Mouse (Mus musculus): ENCODE results near the gene Alg11.

- no peak for TF ChIP-seq CTCF (IDR thresholded peaks at IDR 0.05; ENCODE audit: insufficient read depth, low read depth, low read length)
- TF ChIP-seq POLR2A (IDR thresholded peaks at IDR 0.05; ENCODE audit: insufficient read depth, low read depth, low read length), result no peak
Observed at GRCm38 (mm10) chr8:22056850-22057249, 3.7 kb upstream of the Alg11 start.
